10 mouse cellular contexts compared by ENCODE assay signal in genomic region chr2:179442191-179442540, GRCm38 (mm10). TPM values are rescaled to one million over a fixed set of nuclear protein-coding genes. Genes with fewer than 3 reads are reported as not detected.
DNase-seq lines count a peak whose midpoint lies in the region; ATAC-seq and TF ChIP-seq lines count a peak whose summit lies in the region.
"Had no signal": no experiment of that assay in that cellular context is flagged by ENCODE, and none has a peak within 500 bp of the region (broad histone marks: within the 10 kb centered on the region; RNA-seq: fewer than 3 reads in every experiment).

TSS of gene Cdh4 (plus strand) at chr2:179442431.

- peaks cover 16% of the 10 kb centered on the region for H3K4me1 ChIP-seq in forebrain, postnatal 0 days (ENCODE audit: insufficient read depth)
- H3K4me1 ChIP-seq in liver, postnatal 0 days (ENCODE audit: insufficient read depth) = peaks cover 9% of the 10 kb centered on the region
- H3K4me1 ChIP-seq in olfactory bulb, adult 2 months (ENCODE audit: control insufficient read depth, insufficient read depth, low read length) = peaks cover 34% of the 10 kb centered on the region

- no peak for TF ChIP-seq EP300 in liver, postnatal 0 days (IDR thresholded peaks at IDR 0.05; ENCODE audit: low read depth)

- peak within 1 kb of the TSS; percentile 77 for H3K9ac ChIP-seq in forebrain, postnatal 0 days
- H3K9ac ChIP-seq in liver, postnatal 0 days (replicated peaks) = no peak within 1 kb of the TSS

- under 1% methylated on average over 40 of the region's 40 CpGs for WGBS in forebrain, postnatal 0 days
- under 1% methylated on average over 26 of the region's 40 CpGs for WGBS in liver, postnatal 0 days (ENCODE audit: insufficient replicate concordance)
- WGBS in olfactory bulb, adult 2 months = under 1% methylated on average over 40 of the region's 40 CpGs

- no peaks in the 10 kb centered on the region for H3K36me3 ChIP-seq in forebrain, postnatal 0 days (ENCODE audit: insufficient read depth)
- no peaks in the 10 kb centered on the region for H3K36me3 ChIP-seq in liver, postnatal 0 days (replicated peaks; ENCODE audit: insufficient read depth, low read length)

- DNase-seq in ES-CJ7 (ENCODE audit: low read depth, low spot score) = peak; percentile 58
- peak; percentile 85 for DNase-seq in cerebellum, adult 11 months
- peak; percentile 79 for DNase-seq in forebrain, postnatal 0 days
- DNase-seq in layer of hippocampus, adult 2 months (ENCODE audit: low spot score in 2 of 2) = peak; percentile 47 to 52
- peak; percentile 52 for DNase-seq in liver, postnatal 0 days

- TF ChIP-seq CTCF in forebrain, postnatal 0 days (IDR thresholded peaks at IDR 0.05; ENCODE audit: low read depth) = no peak
- no peak for TF ChIP-seq CTCF in layer of hippocampus, adult 2 months (conservative IDR thresholded peaks at IDR 0.05)
- no peak for TF ChIP-seq CTCF in liver, postnatal 0 days (IDR thresholded peaks at IDR 0.05; ENCODE audit: low read depth)
- no peak for TF ChIP-seq CTCF in olfactory bulb, adult 2 months (IDR thresholded peaks at IDR 0.05; ENCODE audit: insufficient read depth, low read depth, low read length)

- ATAC-seq in forebrain, postnatal 0 days = peak; percentile 76
- ATAC-seq in hematopoietic stem cell, adult 5-6 weeks (replicated peaks in 1 of 2; ENCODE audit: insufficient read depth in 1 of 2, low FRiP score in 2 of 2, low TSS enrichment in 1 of 2, low read depth in 1 of 2, poor library complexity in 2 of 2, severe bottlenecking in 2 of 2) = peak; percentile 40 to 51
- ATAC-seq in liver, postnatal 0 days = peak; percentile 82
- no peak for ATAC-seq in inflammation-experienced regulatory T-cells, adult 6 months

- H3K9me3 ChIP-seq in forebrain, postnatal 0 days (ENCODE audit: low read length) = no peaks in the 10 kb centered on the region
- no peaks in the 10 kb centered on the region for H3K9me3 ChIP-seq in liver, postnatal 0 days (ENCODE audit: low read length)

- peak within 1 kb of the TSS; percentile 76 for H3K27ac ChIP-seq in forebrain, postnatal 0 days (ENCODE audit: low read depth, low read length)
- peak within 1 kb of the TSS; percentile 74 for H3K27ac ChIP-seq in layer of hippocampus, adult 2 months
- H3K27ac ChIP-seq in liver, postnatal 0 days (ENCODE audit: low read depth) = no peak within 1 kb of the TSS
- peak within 1 kb of the TSS; percentile 47 for H3K27ac ChIP-seq in olfactory bulb, adult 2 months (ENCODE audit: insufficient read depth, low read depth, low read length)
- H3K27ac ChIP-seq: macrophage had no signal

- TF ChIP-seq POLR2A in olfactory bulb, adult 2 months (IDR thresholded peaks at IDR 0.05; ENCODE audit: insufficient read depth, low read depth, low read length) = peak; percentile 78

- H3K4me2 ChIP-seq in forebrain, postnatal 0 days (ENCODE audit: low read depth) = peak within 1 kb of the TSS; percentile 94
- peak within 1 kb of the TSS; percentile 76 for H3K4me2 ChIP-seq in liver, postnatal 0 days (ENCODE audit: low read depth, low read length)

- peak within 1 kb of the TSS; percentile 54 for H3K4me3 ChIP-seq in forebrain, postnatal 0 days (ENCODE audit: low read depth, low read length)
- H3K4me3 ChIP-seq in layer of hippocampus, adult 2 months = peak within 1 kb of the TSS; percentile 73
- H3K4me3 ChIP-seq in liver, postnatal 0 days (ENCODE audit: low read depth, low read length) = peak within 1 kb of the TSS; percentile 52
- peak within 1 kb of the TSS; percentile 90 for H3K4me3 ChIP-seq in olfactory bulb, adult 2 months (ENCODE audit: insufficient read depth, low read depth, low read length)

- H3K27me3 ChIP-seq in forebrain, postnatal 0 days (ENCODE audit: insufficient read depth, low read length) = no peaks in the 10 kb centered on the region
- peaks cover 42% of the 10 kb centered on the region for H3K27me3 ChIP-seq in liver, postnatal 0 days (ENCODE audit: insufficient read depth, low read length)
- H3K27me3 ChIP-seq: Patski had no signal

RNA-seq across cellular contexts. Expression of gene Cdh4, which starts in this region (rescaled TPM):
- total RNA-seq in forebrain, postnatal 0 days (2014; rRNA removed) = 47.9 and 84.0 TPM in 2 replicates
- polyA plus RNA-seq in forebrain, postnatal 0 days (2015; fragmentation: Nextera tagmentation; extraction: Ambion mirVana) = 44.0 and 58.9 TPM in 2 replicates
- total RNA-seq in hematopoietic stem cell, adult 5-6 weeks (2017) = not detected in 2 replicates
- total RNA-seq in layer of hippocampus, adult 2 months (2021) = 10 to 100 TPM in 1 of 2 experiments, 1 to 10 TPM in 1; 8.5 to 12.4 TPM
- 0.54 and 0.61 TPM in 2 replicates for polyA plus RNA-seq in liver, postnatal 0 days (2015; fragmentation: Nextera tagmentation; extraction: Ambion mirVana)
- 71.6 TPM in 1 of 2 replicates, not detected in the other for polyA plus RNA-seq in olfactory bulb, adult 2 months (2012; ENCODE audit: insufficient read depth, insufficient read length, low replicate concordance, missing spikeins)
- polyA plus RNA-seq in inflammation-experienced regulatory T-cells, adult 6 months (2017; shearing (Covaris generic)) = not detected
- polyA plus RNA-seq: macrophage, Patski had no signal

Comparison
In these comparisons a context has a peak if more than half of its experiments do, and no peak if none do; other contexts are left out.
1. RNA of gene Cdh4 (polyA plus RNA-seq): 44.0 to 58.9 TPM in forebrain, postnatal 0 days and 71.6 TPM in olfactory bulb, adult 2 months; 0.54 to 0.61 TPM in liver, postnatal 0 days and not detected in inflammation-experienced regulatory T-cells, adult 6 months; every median in the first group is over 10 times any median in the second.
2. Peak in ATAC-seq in hematopoietic stem cell, adult 5-6 weeks; RNA of the gene not detected or under 1 TPM.
3. Peak in DNase-seq, ATAC-seq, H3K4me3 ChIP-seq and H3K4me2 ChIP-seq in liver, postnatal 0 days; RNA of the gene not detected or under 1 TPM.
4. Peak in every context shown above with its lines, with median percentiles within 50 percentile points of each other: DNase-seq and H3K4me3 ChIP-seq.